Mouse (Mus musculus) retina, embryonic 14.5 days (tissue): ENCODE results near the gene Sgcd.

Experiments
- DNase-seq: peaks from one replicate; pipeline ENCODE4 v3.0.0-alpha.2; 2015; ENCODE audit warnings: low spot score

The Sgcd gene

GRCm38 (mm10) chr11:47139271-47139670 is 849.5 kb downstream of the Sgcd start:
- DNase-seq: no peak

GRCm38 (mm10) chr11:47132410-47132809 is 856.4 kb downstream of the Sgcd start:
- no peak for DNase-seq

- no peak for DNase-seq
Measured at GRCm38 (mm10) chr11:47130432-47130831, 858.3 kb downstream of the Sgcd start.

GRCm38 (mm10) chr11:47129992-47130391 is 858.8 kb downstream of the Sgcd start:
- DNase-seq: no peak

- DNase-seq: no peak
Measured at GRCm38 (mm10) chr11:47129166-47129565, 859.6 kb downstream of the Sgcd start.

- DNase-seq: no peak
Measured at GRCm38 (mm10) chr11:47128331-47128730, 860.4 kb downstream of the Sgcd start.

- DNase-seq: no peak
Measured at GRCm38 (mm10) chr11:47120874-47121273, 867.9 kb downstream of the Sgcd start.

- no peak for DNase-seq
Measured at GRCm38 (mm10) chr11:47117896-47118295, 870.9 kb downstream of the Sgcd start.

GRCm38 (mm10) chr11:47114366-47114765 is 874.4 kb downstream of the Sgcd start:
- no peak for DNase-seq

GRCm38 (mm10) chr11:47113081-47113480 is 875.7 kb downstream of the Sgcd start:
- DNase-seq: no peak

- no peak for DNase-seq
Measured at GRCm38 (mm10) chr11:47110314-47110713, 878.5 kb downstream of the Sgcd start.

GRCm38 (mm10) chr11:47107661-47108060 is 881.1 kb downstream of the Sgcd start:
- peak; percentile 51 for DNase-seq

GRCm38 (mm10) chr11:47093296-47093912 is 895.4 kb downstream of the Sgcd start:
- DNase-seq: no peak

- no peak for DNase-seq
Measured at GRCm38 (mm10) chr11:47082517-47082916, 906.3 kb downstream of the Sgcd start.

- DNase-seq: no peak
Measured at GRCm38 (mm10) chr11:47073538-47073937, 915.2 kb downstream of the Sgcd start.

GRCm38 (mm10) chr11:47071161-47071560 is 917.6 kb downstream of the Sgcd start:
- DNase-seq: no peak

GRCm38 (mm10) chr11:47069769-47070384 is 918.9 kb downstream of the Sgcd start:
- DNase-seq: no peak

GRCm38 (mm10) chr11:47063690-47064089 is 925.1 kb downstream of the Sgcd start:
- no peak for DNase-seq

GRCm38 (mm10) chr11:47050390-47050789 is 938.4 kb downstream of the Sgcd start:
- DNase-seq: no peak

- no peak for DNase-seq
Measured at GRCm38 (mm10) chr11:47049756-47050155, 939.0 kb downstream of the Sgcd start.

- DNase-seq: no peak
Measured at GRCm38 (mm10) chr11:47032318-47032717, 956.5 kb downstream of the Sgcd start.

- DNase-seq: no peak
Measured at GRCm38 (mm10) chr11:47020874-47021273, 967.9 kb downstream of the Sgcd start.

- peak; percentile 3 for DNase-seq
Measured at GRCm38 (mm10) chr11:47018139-47018538, 970.6 kb downstream of the Sgcd start.

- DNase-seq: no peak
Measured at GRCm38 (mm10) chr11:47015683-47016082, 973.1 kb downstream of the Sgcd start.
